Mouse (Mus musculus): ENCODE data around the gene Dab2ip. TPM values are rescaled to one million over a fixed set of nuclear protein-coding genes. Genes with fewer than 3 reads are reported as not detected.

The Dab2ip gene
- 40.0 and 48.9 TPM in 2 replicates for polyA plus RNA-seq (2015; fragmentation: Nextera tagmentation; extraction: Ambion mirVana)

GRCm38 (mm10) chr2:35557911-35558825, at the start of gene Dab2ip:
TSS of gene Dab2ip (plus strand) at chr2:35558266.
- Histone ChIP-seq H3K9me3 (no peaks in the 10 kb centered on the region), H3K4me2 (peak within 1 kb of the TSS; percentile 67), H3K4me3 (peak within 1 kb of the TSS; percentile 44), H3K9ac (peak within 1 kb of the TSS; percentile 82), H3K36me3 (no peaks in the 10 kb centered on the region), H3K27me3 (replicated peaks) (no peaks in the 10 kb centered on the region), H3K4me1 (peaks cover 53% of the 10 kb centered on the region), H3K27ac (replicated peaks) (peak within 1 kb of the TSS; percentile 78)
- no peak for ATAC-seq (ENCODE audit: extremely low read depth, insufficient number of reproducible peaks, low FRiP score, low TSS enrichment)
- WGBS = 47% methylated on average over 29 of the region's 29 CpGs

DNA sequence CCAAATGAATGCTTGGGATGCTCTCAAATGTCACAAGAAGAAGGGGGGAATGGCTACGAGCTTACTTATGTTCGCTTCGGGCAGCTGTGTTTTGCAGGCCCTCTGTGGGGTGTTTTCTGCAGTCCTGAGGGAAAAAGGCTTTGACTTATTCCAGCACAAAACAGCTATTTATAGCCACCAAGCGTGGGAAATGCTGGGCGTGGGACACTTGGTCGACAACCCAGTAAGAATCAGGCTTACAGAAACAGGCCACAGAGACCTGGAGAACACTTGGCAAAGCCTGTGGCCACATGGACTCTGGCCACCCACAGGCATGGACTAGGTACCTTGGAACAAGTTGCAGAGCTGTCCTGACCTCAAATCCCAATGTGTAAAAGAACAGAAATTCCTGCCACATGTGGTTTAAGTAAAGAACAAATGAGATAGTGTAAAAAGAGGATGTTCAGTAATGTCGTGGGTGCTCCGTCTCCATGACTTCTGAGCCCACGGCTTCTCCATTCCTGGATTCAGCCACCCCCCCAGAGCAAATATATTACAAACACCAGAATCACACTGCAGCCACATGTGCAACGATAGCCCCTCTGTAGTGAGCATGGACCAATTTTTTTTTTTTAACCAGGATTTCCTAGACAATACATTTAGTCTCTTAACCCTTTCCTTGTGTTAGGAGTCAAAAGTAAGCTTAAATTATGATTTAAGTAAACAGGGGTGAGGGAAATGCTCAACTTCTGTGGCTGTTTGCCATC, 49.3 kb upstream of the Dab2ip start:
- Histone ChIP-seq H3K27ac (replicated peaks) (peak overlapping the region; percentile 79), H3K4me2 (no peak overlapping the region), H3K36me3 (no peaks in the 10 kb centered on the region), H3K9me3 (0 out of 2 replicates have a peak, but pooled peaks cover 3% of the 10 kb centered on the region), H3K27me3 (replicated peaks) (no peaks in the 10 kb centered on the region), H3K9ac (peak overlapping the region; percentile 58), H3K4me1 (peaks cover 84% of the 10 kb centered on the region), H3K4me3 (no peak overlapping the region)
- 21% methylated on average over 10 of the region's 10 CpGs for WGBS
- ATAC-seq (ENCODE audit: extremely low read depth, insufficient number of reproducible peaks, low FRiP score, low TSS enrichment) = no peak

- no peak overlapping the region for H3K4me2 ChIP-seq
- H3K27ac ChIP-seq (replicated peaks) = peak overlapping the region; percentile 79
- H3K4me3 ChIP-seq = no peak overlapping the region
- H3K27me3 ChIP-seq (replicated peaks) = no peaks in the 10 kb centered on the region
- 0 out of 2 replicates have a peak, but pooled peaks cover 3% of the 10 kb centered on the region for H3K9me3 ChIP-seq
- H3K9ac ChIP-seq = peak overlapping the region; percentile 14; the same call in 1 of the 2 replicates
- peaks cover 84% of the 10 kb centered on the region for H3K4me1 ChIP-seq
- 8% methylated on average over 6 of the region's 6 CpGs for WGBS
- no peak for ATAC-seq (ENCODE audit: extremely low read depth, insufficient number of reproducible peaks, low FRiP score, low TSS enrichment)
- H3K36me3 ChIP-seq = no peaks in the 10 kb centered on the region
Measured at GRCm38 (mm10) chr2:35509343-35509667, 48.8 kb upstream of the Dab2ip start.

- Histone ChIP-seq H3K9me3 (0 out of 2 replicates have a peak, but pooled peaks cover under 1% of the 10 kb centered on the region), H3K27ac (replicated peaks) (peak overlapping the region; percentile 79), H3K27me3 (replicated peaks) (no peaks in the 10 kb centered on the region), H3K36me3 (no peaks in the 10 kb centered on the region), H3K4me3 (no peak overlapping the region), H3K9ac (no peak overlapping the region), H3K4me1 (peaks cover 84% of the 10 kb centered on the region), H3K4me2 (no peak overlapping the region)
- 34% methylated on average over 4 of the region's 4 CpGs for WGBS
- no peak for ATAC-seq (ENCODE audit: extremely low read depth, insufficient number of reproducible peaks, low FRiP score, low TSS enrichment)
Measured at GRCm38 (mm10) chr2:35509888-35510287, 48.2 kb upstream of the Dab2ip start.

DNA sequence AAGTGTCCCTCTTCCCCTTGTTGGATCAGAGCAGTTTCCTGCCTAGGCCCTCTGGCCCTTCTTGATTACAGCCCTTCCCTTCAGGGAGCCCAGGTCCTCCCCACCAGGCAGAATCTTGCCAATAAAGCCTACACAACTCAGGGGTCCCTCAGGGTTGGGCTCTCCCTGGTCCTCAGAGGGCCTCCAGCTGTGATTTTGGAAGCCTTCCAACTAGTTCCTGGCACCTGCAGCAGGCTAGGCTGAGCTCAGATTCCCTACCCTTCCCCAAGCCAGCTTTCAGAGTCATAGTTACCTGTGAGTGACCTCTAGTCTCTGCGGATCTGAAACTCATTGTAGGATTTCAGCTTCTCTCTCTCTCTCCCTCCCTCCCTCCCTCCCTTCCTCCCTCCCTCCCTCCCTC, 47.1 kb upstream of the Dab2ip start:
- no peaks in the 10 kb centered on the region for H3K36me3 ChIP-seq
- H3K27me3 ChIP-seq (replicated peaks) = no peaks in the 10 kb centered on the region
- peak overlapping the region; percentile 79 for H3K27ac ChIP-seq (replicated peaks)
- WGBS = 26% methylated on average over 1 of the region's 1 CpGs
- no peak overlapping the region for H3K9ac ChIP-seq
- no peak for ATAC-seq (ENCODE audit: extremely low read depth, insufficient number of reproducible peaks, low FRiP score, low TSS enrichment)
- H3K4me2 ChIP-seq = no peak overlapping the region
- no peaks in the 10 kb centered on the region for H3K9me3 ChIP-seq
- no peak overlapping the region for H3K4me3 ChIP-seq
- H3K4me1 ChIP-seq = peaks cover 76% of the 10 kb centered on the region

- peaks cover 68% of the 10 kb centered on the region for H3K4me1 ChIP-seq
- ATAC-seq (ENCODE audit: extremely low read depth, insufficient number of reproducible peaks, low FRiP score, low TSS enrichment) = no peak
- H3K9me3 ChIP-seq = no peaks in the 10 kb centered on the region
- no peaks in the 10 kb centered on the region for H3K36me3 ChIP-seq
- H3K27me3 ChIP-seq (replicated peaks) = no peaks in the 10 kb centered on the region
- no peak overlapping the region for H3K9ac ChIP-seq
- H3K4me2 ChIP-seq = no peak overlapping the region
- H3K4me3 ChIP-seq = no peak overlapping the region
- 94% methylated on average over 4 of the region's 4 CpGs for WGBS
- H3K27ac ChIP-seq (replicated peaks) = no peak overlapping the region
Measured at GRCm38 (mm10) chr2:35512226-35512625, 45.8 kb upstream of the Dab2ip start.

GRCm38 (mm10) chr2:35514051-35514892, 43.8 kb upstream of the Dab2ip start:
- H3K4me1 ChIP-seq = peaks cover 47% of the 10 kb centered on the region
- peak overlapping the region; percentile 38 for H3K4me2 ChIP-seq
- peak; percentile 66; the same call in 1 of the 2 replicates for ATAC-seq (ENCODE audit: extremely low read depth, insufficient number of reproducible peaks, low FRiP score, low TSS enrichment)
- 31% methylated on average over 14 of the region's 14 CpGs for WGBS
- H3K36me3 ChIP-seq = no peaks in the 10 kb centered on the region; the same call in 1 of the 2 replicates
- H3K27ac ChIP-seq (replicated peaks) = peak overlapping the region; percentile 93
- peak overlapping the region; percentile 63 for H3K9ac ChIP-seq
- H3K27me3 ChIP-seq (replicated peaks) = no peaks in the 10 kb centered on the region
- H3K9me3 ChIP-seq = no peaks in the 10 kb centered on the region
- no peak overlapping the region for H3K4me3 ChIP-seq

DNA sequence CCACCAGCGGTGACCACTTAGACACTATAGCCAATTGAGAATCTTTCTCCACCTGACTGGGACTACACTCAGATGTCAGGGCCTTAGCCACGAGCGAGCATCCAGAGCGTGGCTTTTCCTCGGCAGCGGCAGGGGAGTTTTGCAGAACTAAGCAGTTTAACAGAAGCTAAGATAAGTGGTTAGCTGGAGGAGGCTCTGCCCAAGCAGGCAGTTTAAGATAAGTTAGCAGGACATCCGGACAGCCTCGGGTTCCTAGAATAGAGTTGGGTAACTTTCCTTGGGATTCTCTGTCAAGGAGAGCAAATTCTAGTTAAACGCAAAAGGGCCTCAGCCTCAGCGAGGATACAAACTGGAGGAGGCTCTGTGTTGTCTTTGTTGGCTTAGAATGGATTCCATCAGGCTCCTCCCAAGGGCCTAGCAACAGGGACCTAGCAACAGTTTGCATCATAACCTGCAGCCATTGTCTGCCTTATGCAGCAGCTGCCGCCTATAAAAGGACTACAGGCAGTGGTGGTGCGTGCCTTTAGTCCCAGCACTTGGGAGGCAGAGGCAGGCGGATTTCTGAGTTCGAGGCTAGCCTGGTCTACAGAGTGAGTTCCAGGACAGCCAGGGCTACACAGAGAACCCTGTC, 31.3 kb upstream of the Dab2ip start:
- H3K27ac ChIP-seq (replicated peaks) = no peak overlapping the region
- H3K9ac ChIP-seq = no peak overlapping the region
- no peak overlapping the region for H3K4me2 ChIP-seq
- WGBS = 75% methylated on average over 14 of the region's 14 CpGs
- ATAC-seq (ENCODE audit: extremely low read depth, insufficient number of reproducible peaks, low FRiP score, low TSS enrichment) = no peak
- no peaks in the 10 kb centered on the region for H3K4me1 ChIP-seq
- no peaks in the 10 kb centered on the region for H3K27me3 ChIP-seq (replicated peaks)
- no peaks in the 10 kb centered on the region for H3K36me3 ChIP-seq
- no peak overlapping the region for H3K4me3 ChIP-seq
- H3K9me3 ChIP-seq = no peaks in the 10 kb centered on the region

DNA sequence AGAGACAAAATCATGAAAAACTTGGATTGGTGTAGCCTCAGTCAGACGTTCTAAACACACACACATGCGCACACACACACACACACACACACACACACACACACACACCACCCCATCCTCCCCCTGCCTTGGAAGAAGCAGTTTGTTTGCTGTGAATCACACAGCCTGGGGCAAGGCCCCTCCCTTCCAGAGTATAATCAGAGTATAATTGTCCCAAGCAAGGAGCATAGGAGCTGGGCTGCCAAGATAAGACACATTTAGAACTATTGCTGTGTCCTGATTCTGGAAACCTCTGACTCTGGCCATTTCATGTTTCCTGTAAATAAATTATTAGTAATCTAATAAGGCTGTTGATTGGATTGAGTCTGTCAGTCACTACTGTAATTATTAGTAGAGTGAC, 29.0 kb upstream of the Dab2ip start:
- Histone ChIP-seq H3K27ac (replicated peaks) (no peak overlapping the region), H3K4me2 (no peak overlapping the region), H3K36me3 (no peaks in the 10 kb centered on the region), H3K4me3 (no peak overlapping the region), H3K9me3 (no peaks in the 10 kb centered on the region), H3K4me1 (no peaks in the 10 kb centered on the region), H3K27me3 (replicated peaks) (no peaks in the 10 kb centered on the region), H3K9ac (no peak overlapping the region)
- WGBS = 70% methylated on average over 2 of the region's 2 CpGs
- ATAC-seq (ENCODE audit: extremely low read depth, insufficient number of reproducible peaks, low FRiP score, low TSS enrichment) = no peak

DNA sequence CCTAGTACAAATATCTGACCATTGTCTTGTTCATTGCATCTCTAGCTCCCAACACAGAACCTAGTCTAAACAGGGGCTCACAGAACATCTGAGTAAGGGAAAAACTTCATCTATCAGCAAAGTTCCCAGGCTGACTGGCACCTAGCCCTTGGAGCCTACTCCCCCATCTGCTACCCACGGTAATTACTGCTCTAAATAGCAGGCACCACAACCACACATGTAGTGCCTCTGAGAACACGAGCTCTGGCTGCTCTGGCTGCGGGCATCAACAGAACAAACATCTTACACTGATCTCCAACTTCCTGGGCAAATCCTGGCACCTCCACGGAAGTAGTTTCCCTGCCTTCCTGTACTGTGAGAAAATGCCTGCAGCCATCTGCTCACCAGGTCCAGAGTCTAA, 28.2 kb upstream of the Dab2ip start:
- no peaks in the 10 kb centered on the region for H3K36me3 ChIP-seq

More for the DNA sequence above, 28.2 kb upstream of the Dab2ip start:
- 61% methylated on average over 4 of the region's 4 CpGs for WGBS
- no peak for ATAC-seq (ENCODE audit: extremely low read depth, insufficient number of reproducible peaks, low FRiP score, low TSS enrichment)
- H3K9me3 ChIP-seq = no peaks in the 10 kb centered on the region
- H3K27ac ChIP-seq (replicated peaks) = no peak overlapping the region
- H3K9ac ChIP-seq = no peak overlapping the region
- no peaks in the 10 kb centered on the region for H3K4me1 ChIP-seq
- H3K27me3 ChIP-seq (replicated peaks) = no peaks in the 10 kb centered on the region
- no peak overlapping the region for H3K4me2 ChIP-seq
- no peak overlapping the region for H3K4me3 ChIP-seq

Measured in heart, embryonic 13.5 days (tissue).